Mouse (Mus musculus) hindbrain, embryonic 13.5 days (tissue): ENCODE results near the gene Plvap. TPM values are rescaled to one million over a fixed set of nuclear protein-coding genes. Genes with fewer than 3 reads are reported as not detected.
A peak's percentile ranks its signal among the peaks of the same experiment; 100 is the strongest.

ENCODE experiments used
- ATAC-seq: fragments of 200-750 bp; cut with Nextera tagmentation; 2 replicates; pipeline ENCODE4 v1.8.0; 2017; ENCODE audit warnings: moderate TSS enrichment; ENCODE audit not compliant: low FRiP score
- H3K27ac ChIP-seq: fragments of 300-500 bp; sonication (generic); 2 replicates; pipeline ENCODE4 v1.5.1; 2015; ENCODE audit warnings: inconsistent platforms, mild to moderate bottlenecking, moderate library complexity
- H3K27me3 ChIP-seq: fragments of 300-500 bp; sonication (generic); 2 replicates; pipeline ENCODE4 v1.6.1; 2015; ENCODE audit warnings: mild to moderate bottlenecking, inconsistent platforms
- H3K36me3 ChIP-seq: fragments of 300-500 bp; sonication (generic); 2 replicates; pipeline ENCODE4 v1.6.1; 2015; ENCODE audit warnings: mild to moderate bottlenecking, inconsistent platforms
- H3K4me1 ChIP-seq: fragments of 300-500 bp; sonication (generic); replicated peaks from 2 replicates; pipeline ENCODE4 v1.6.1; 2015; ENCODE audit warnings: inconsistent platforms
- H3K4me2 ChIP-seq: fragments of 300-500 bp; sonication (generic); 2 replicates; pipeline ENCODE4 v1.6.1; 2015; ENCODE audit warnings: inconsistent platforms, mild to moderate bottlenecking, moderate library complexity
- H3K4me3 ChIP-seq: fragments of 300-500 bp; sonication (generic); 2 replicates; pipeline ENCODE4 v1.5.1; 2015; ENCODE audit warnings: mild to moderate bottlenecking, inconsistent platforms
- H3K9ac ChIP-seq: fragments of 300-500 bp; sonication (generic); 2 replicates; pipeline ENCODE4 v1.6.1; 2015; ENCODE audit warnings: mild to moderate bottlenecking, inconsistent platforms
- H3K9me3 ChIP-seq: fragments of 300-500 bp; sonication (generic); 2 replicates; pipeline ENCODE4 v1.6.1; 2016; ENCODE audit warnings: inconsistent platforms
- WGBS: fragments of 180-500 bp; shearing (Covaris S2); methylation state at CpG from one replicate; pipeline ENCODE4 v1.1.7; 2015; 5-methylcytosine and 5-hydroxymethylcytosine counted together
- polyA plus RNA-seq: library from polyadenylated mRNA; unstranded; fragments of >200 nt; fragmentation: Nextera tagmentation; extraction: Ambion mirVana; gene quantifications from 2 replicates; pipeline ENCODE4 v1.2.1, GENCODE M21; 2015

The Plvap gene
- polyA plus RNA-seq, 1 experiment from 2014 or later, result 14.0 TPM

- Histone ChIP-seq H3K9ac (no peak overlapping the region), H3K36me3 (peaks cover 18% of the 10 kb centered on the region), H3K27me3 (peaks cover 3% of the 10 kb centered on the region; the same call in 1 of the 2 replicates), H3K27ac (peak overlapping the region; percentile 18; the same call in 1 of the 2 replicates), H3K9me3 (no peaks in the 10 kb centered on the region), H3K4me3 (no peak overlapping the region), H3K4me2 (no peak overlapping the region), H3K4me1 (peaks cover 29% of the 10 kb centered on the region)
- 93% methylated on average over 1 of the region's 1 CpGs for WGBS
- no peak for ATAC-seq
These were observed 14.4 kb downstream of the Plvap start for GRCm38 (mm10) chr8:71497077-71497645.

GRCm38 (mm10) chr8:71496481-71496880, 15.1 kb downstream of the Plvap start:
- H3K4me3 ChIP-seq, result no peak overlapping the region
- peak overlapping the region; percentile 9; the same call in 1 of the 2 replicates for H3K9ac ChIP-seq
- WGBS, result 47% methylated on average over 11 of the region's 11 CpGs
- no peak overlapping the region for H3K4me2 ChIP-seq
- peaks cover 29% of the 10 kb centered on the region for H3K4me1 ChIP-seq
- no peak for ATAC-seq
- peak overlapping the region; percentile 18; the same call in 1 of the 2 replicates for H3K27ac ChIP-seq
- H3K27me3 ChIP-seq, result peaks cover 3% of the 10 kb centered on the region; the same call in 1 of the 2 replicates
- H3K36me3 ChIP-seq, result peaks cover 23% of the 10 kb centered on the region
- no peaks in the 10 kb centered on the region for H3K9me3 ChIP-seq

GRCm38 (mm10) chr8:71495811-71496210, 15.7 kb downstream of the Plvap start:
- H3K27ac ChIP-seq, result peak overlapping the region; percentile 18; the same call in 1 of the 2 replicates
- WGBS, result 97% methylated on average over 5 of the region's 5 CpGs
- no peak for ATAC-seq

GRCm38 (mm10) chr8:71495039-71495438, 16.5 kb downstream of the Plvap start:
- Histone ChIP-seq H3K4me2 (no peak overlapping the region), H3K4me1 (peaks cover 32% of the 10 kb centered on the region), H3K36me3 (peaks cover 38% of the 10 kb centered on the region), H3K9me3 (no peaks in the 10 kb centered on the region), H3K27me3 (peaks cover 3% of the 10 kb centered on the region; the same call in 1 of the 2 replicates), H3K27ac (0 out of 2 replicates have a peak overlapping the region, but pooled peaks have one; percentile 13), H3K4me3 (no peak overlapping the region), H3K9ac (no peak overlapping the region)
- WGBS, result 18% methylated on average over 16 of the region's 16 CpGs
- ATAC-seq, result peak; percentile 58

More at GRCm38 (mm10) chr8:71495811-71496210, 15.7 kb downstream of the Plvap start:
- Histone ChIP-seq H3K4me2 (no peak overlapping the region), H3K4me1 (peaks cover 29% of the 10 kb centered on the region), H3K27me3 (peaks cover 3% of the 10 kb centered on the region; the same call in 1 of the 2 replicates), H3K9ac (peak overlapping the region; percentile 46), H3K36me3 (peaks cover 30% of the 10 kb centered on the region), H3K4me3 (no peak overlapping the region), H3K9me3 (no peaks in the 10 kb centered on the region)

GRCm38 (mm10) chr8:71488454-71488853, 23.1 kb downstream of the Plvap start:
- Histone ChIP-seq H3K9me3 (no peaks in the 10 kb centered on the region), H3K4me3 (peak overlapping the region; percentile 82), H3K4me2 (peak overlapping the region; percentile 100), H3K4me1 (peaks cover 52% of the 10 kb centered on the region), H3K9ac (peak overlapping the region; percentile 83), H3K36me3 (peaks cover 47% of the 10 kb centered on the region), H3K27ac (peak overlapping the region; percentile 58; the same call in 1 of the 2 replicates), H3K27me3 (no peaks in the 10 kb centered on the region)
- WGBS, result under 1% methylated on average over 22 of the region's 22 CpGs
- peak; percentile 74 for ATAC-seq

- H3K9me3 ChIP-seq, result no peaks in the 10 kb centered on the region
- peaks cover 58% of the 10 kb centered on the region for H3K4me1 ChIP-seq
- H3K36me3 ChIP-seq, result peaks cover 48% of the 10 kb centered on the region
- H3K4me2 ChIP-seq, result peak within 1 kb of the TSS; percentile 100
- H3K4me3 ChIP-seq, result peak within 1 kb of the TSS; percentile 82
- ATAC-seq, result peak; percentile 9; the same call in 1 of the 2 replicates
- peak within 1 kb of the TSS; percentile 83 for H3K9ac ChIP-seq
- WGBS, result under 1% methylated on average over 33 of the region's 33 CpGs
- peak within 1 kb of the TSS; percentile 58 for H3K27ac ChIP-seq
- H3K27me3 ChIP-seq, result no peaks in the 10 kb centered on the region
These were observed 23.7 kb downstream of the Plvap start, which contains the start of gene Gtpbp3 for GRCm38 (mm10) chr8:71487691-71488445. Gene Gtpbp3, plus strand, starts transcription at chr8:71488103.

- no peak for ATAC-seq
- Histone ChIP-seq H3K9ac (peak overlapping the region; percentile 40; the same call in 1 of the 2 replicates), H3K4me2 (peak overlapping the region; percentile 73), H3K4me3 (peak overlapping the region; percentile 88), H3K9me3 (no peaks in the 10 kb centered on the region), H3K27me3 (0 out of 2 replicates have a peak, but pooled peaks cover 3% of the 10 kb centered on the region), H3K36me3 (peaks cover 50% of the 10 kb centered on the region), H3K4me1 (peaks cover 74% of the 10 kb centered on the region), H3K27ac (peak overlapping the region; percentile 89)
- 25% methylated on average over 7 of the region's 7 CpGs for WGBS
These were observed 25.4 kb downstream of the Plvap start for GRCm38 (mm10) chr8:71486136-71486529.

- Histone ChIP-seq H3K4me3 (peak within 1 kb of the TSS; percentile 88), H3K9ac (peak within 1 kb of the TSS; percentile 99), H3K36me3 (peaks cover 50% of the 10 kb centered on the region), H3K4me2 (peak within 1 kb of the TSS; percentile 73), H3K27ac (peak within 1 kb of the TSS; percentile 89), H3K9me3 (no peaks in the 10 kb centered on the region), H3K27me3 (0 out of 2 replicates have a peak, but pooled peaks cover 5% of the 10 kb centered on the region), H3K4me1 (peaks cover 81% of the 10 kb centered on the region)
- 6% methylated on average over 56 of the region's 58 CpGs for WGBS
- ATAC-seq, result peak; percentile 81
These were observed 26.1 kb downstream of the Plvap start, which contains the start of gene Ano8 for GRCm38 (mm10) chr8:71485142-71486135. Gene Ano8, minus strand, starts transcription at chr8:71485963.

GRCm38 (mm10) chr8:71484736-71485135, 26.8 kb downstream of the Plvap start:
- Histone ChIP-seq H3K36me3 (peaks cover 51% of the 10 kb centered on the region), H3K9me3 (no peaks in the 10 kb centered on the region), H3K4me1 (peaks cover 75% of the 10 kb centered on the region), H3K27me3 (0 out of 2 replicates have a peak, but pooled peaks cover 7% of the 10 kb centered on the region), H3K9ac (peak overlapping the region; percentile 99), H3K27ac (no peak overlapping the region), H3K4me2 (peak overlapping the region; percentile 73), H3K4me3 (peak overlapping the region; percentile 88)
- no peak for ATAC-seq
- WGBS, result 96% methylated on average over 19 of the region's 19 CpGs

GRCm38 (mm10) chr8:71483932-71484331, 27.6 kb downstream of the Plvap start:
- H3K9me3 ChIP-seq, result no peaks in the 10 kb centered on the region
- H3K9ac ChIP-seq, result peak overlapping the region; percentile 99; the same call in 1 of the 2 replicates
- no peak overlapping the region for H3K27ac ChIP-seq
- peaks cover 59% of the 10 kb centered on the region for H3K36me3 ChIP-seq
- H3K27me3 ChIP-seq, result 0 out of 2 replicates have a peak, but pooled peaks cover 7% of the 10 kb centered on the region
- H3K4me1 ChIP-seq, result peaks cover 67% of the 10 kb centered on the region
- peak overlapping the region; percentile 9; the same call in 1 of the 2 replicates for H3K4me3 ChIP-seq
- 49% methylated on average over 8 of the region's 8 CpGs for WGBS
- no peak overlapping the region for H3K4me2 ChIP-seq
- no peak for ATAC-seq

- Histone ChIP-seq H3K9ac (no peak overlapping the region), H3K36me3 (peaks cover 74% of the 10 kb centered on the region), H3K27me3 (0 out of 2 replicates have a peak, but pooled peaks cover 7% of the 10 kb centered on the region), H3K4me3 (no peak overlapping the region), H3K4me1 (peaks cover 60% of the 10 kb centered on the region), H3K9me3 (no peaks in the 10 kb centered on the region), H3K4me2 (no peak overlapping the region), H3K27ac (no peak overlapping the region)
- WGBS, result 92% methylated on average over 11 of the region's 11 CpGs
- no peak for ATAC-seq
These were observed 32.6 kb downstream of the Plvap start for GRCm38 (mm10) chr8:71478943-71479342.
